Mouse (Mus musculus) left cerebral cortex, adult 18-20 months (tissue): ENCODE measurements around the gene Fam69a. TPM values are rescaled to one million over a fixed set of nuclear protein-coding genes. Genes with fewer than 3 reads are reported as not detected.
"Not testable (repeated sequence)": the region's sequence is repeated elsewhere in the genome, so short reads cannot be mapped to it uniquely, and the experiment has no call there.

Experiments
- DNase-seq, 2 experiments: peaks; one replicate each; pipeline ENCODE4 v3.0.0; 2021 to 2022; ENCODE audit warnings: low spot score in 2 of 2, mixed read lengths in 1 of 2
- total RNA-seq, 2 experiments: library from RNA; stranded (reverse); gene quantifications; 2 replicates each; pipeline ENCODE4 v1.2.3; 2021

Fam69a gene
- total RNA-seq, 2 experiments from 2014 or later = 29.1 to 36.2 TPM

DNA sequence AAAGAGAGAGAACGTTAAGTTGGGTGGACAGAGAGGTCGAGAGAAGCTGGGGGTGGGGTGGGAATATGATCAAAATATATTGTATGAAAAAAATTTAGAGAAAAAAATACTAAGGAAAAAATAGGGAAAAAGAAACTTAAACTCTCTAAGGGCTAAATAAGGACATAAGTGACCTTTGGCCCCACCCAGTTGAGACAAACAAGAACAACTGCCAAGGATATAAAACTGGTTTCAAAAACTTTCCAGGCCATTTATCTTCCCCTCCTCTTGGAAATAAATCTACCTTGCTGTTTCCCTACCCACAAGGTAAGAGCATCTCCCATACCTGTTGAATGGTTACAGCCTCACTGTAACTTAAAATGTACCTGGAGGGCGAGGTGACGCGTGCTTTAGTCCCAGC, 2.9 kb downstream of the Fam69a start:
- no peak for DNase-seq

DNA sequence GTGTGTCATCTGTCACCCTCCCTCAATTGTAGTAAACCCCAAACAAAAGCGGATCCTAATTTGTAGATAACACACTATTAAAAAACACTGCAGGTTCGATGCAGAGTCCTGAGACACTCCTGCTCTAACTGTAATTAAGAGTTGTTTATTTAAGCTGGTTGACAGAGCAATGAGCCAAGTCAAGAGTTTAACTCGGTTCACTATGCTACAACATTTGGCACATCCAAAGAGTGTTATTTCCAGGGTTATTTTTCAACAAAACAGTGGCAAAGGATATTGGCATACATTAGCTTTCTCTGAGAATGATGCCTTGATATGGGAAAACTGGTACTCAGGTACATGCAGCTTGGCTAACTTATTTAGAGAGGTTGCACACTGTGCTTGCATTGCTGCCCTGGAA, 4.9 kb downstream of the Fam69a start:
- no peak for DNase-seq

DNA sequence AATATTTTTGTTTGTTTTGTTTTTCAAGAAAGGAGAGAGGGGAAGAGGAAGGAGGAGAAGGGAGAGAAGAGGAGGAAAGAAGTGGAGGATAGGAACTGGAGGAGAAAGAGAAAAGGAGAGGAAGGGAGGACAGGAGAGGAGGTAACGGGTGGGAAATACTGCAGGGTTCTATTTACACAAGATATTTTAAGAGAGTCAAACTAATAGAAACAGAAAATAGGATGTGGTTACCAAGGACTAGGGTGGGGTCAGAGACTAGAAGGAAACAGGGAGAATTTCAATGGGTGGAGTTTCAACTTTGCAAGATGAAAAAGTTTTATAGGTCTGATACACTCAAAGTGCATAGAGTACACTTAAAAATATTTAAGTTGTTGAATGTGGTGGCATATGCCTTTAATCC, 7.0 kb downstream of the Fam69a start:
- no peak for DNase-seq

DNA sequence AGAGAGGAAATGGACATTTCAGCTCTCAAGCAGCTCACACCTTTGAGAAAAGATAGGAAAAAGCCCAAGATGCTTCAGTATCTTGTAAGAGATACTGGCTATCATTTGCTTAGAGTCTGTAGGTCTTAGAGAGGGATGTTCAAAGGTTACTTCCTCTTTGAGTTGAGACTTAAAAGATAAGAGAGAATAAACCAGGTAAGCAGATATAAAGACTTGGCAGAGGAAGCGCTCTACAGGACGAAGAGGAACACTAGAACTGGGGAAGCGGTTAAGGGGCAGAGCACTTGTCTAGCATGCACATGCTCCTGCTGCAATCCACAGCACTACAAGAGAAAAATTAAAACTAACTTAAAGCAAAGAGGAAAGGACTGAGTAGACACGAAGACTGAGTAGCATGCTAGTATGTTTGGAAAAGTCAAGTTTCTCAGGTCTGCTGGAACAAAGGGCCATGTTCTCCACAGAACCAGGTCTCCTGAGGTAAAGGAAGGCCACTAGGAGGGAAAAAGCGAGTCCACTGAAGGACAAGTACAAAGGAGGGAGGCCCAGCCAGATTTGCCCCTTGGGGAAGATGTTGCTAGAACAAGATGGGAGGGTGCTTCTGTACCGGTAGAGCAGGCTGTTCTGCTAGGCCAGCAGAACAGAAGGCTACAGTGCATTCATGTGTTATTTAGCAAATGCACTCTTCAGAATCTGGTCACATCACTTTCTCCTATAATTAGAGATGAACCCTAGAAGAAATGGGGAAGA, 8.4 kb downstream of the Fam69a start:
- no peak for DNase-seq

DNA sequence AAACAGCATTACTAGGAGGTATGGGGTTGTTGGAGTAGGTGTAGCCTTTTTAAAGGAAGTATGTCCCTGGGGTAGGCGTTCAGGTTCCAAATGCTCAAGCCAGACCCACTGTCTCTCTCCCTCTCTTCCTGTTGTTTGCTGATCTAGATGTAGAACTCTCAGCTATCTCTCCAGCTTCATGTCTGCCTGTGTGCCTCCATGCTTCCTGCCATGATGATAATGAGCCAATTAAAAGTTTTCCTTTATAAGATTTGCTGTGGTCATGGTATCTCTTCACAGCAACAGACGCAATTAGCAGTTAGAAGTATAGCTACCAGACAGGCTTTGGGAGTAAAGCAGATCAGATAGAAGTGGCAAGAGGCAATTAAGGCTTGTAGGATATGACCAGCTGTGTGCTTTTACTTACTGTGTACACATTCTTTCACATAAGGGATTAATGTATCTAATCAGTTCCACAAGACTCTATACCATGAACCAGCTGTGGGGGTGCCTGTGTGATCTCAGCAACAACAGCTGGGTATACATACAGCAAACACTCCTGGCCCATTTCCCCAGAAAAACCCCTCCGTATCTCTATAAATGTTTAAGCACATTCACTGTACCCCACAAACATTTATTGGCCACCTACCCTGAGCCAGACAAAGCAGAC, 9.1 kb downstream of the Fam69a start:
- DNase-seq = no peak

DNA sequence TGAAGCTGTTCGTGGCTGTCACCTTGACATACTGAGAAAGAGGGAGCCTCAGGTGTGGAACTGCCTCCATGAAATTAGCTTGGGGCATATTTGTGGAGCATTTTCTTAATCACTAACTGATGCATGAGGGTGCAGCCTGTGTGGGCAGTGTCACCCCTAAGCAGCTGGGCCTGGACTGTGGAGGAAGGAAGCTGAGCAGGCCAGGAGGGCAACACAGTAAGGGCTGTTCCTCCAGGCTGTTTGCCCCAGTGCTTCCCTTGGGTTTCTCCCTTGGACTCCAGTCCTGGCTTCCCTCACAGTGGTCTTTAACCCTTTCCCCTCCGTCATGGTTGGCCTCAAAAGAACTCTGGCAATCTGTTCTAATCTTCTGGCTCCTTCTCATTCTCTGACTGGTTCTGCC, 13.6 kb downstream of the Fam69a start:
- no peak for DNase-seq

DNA sequence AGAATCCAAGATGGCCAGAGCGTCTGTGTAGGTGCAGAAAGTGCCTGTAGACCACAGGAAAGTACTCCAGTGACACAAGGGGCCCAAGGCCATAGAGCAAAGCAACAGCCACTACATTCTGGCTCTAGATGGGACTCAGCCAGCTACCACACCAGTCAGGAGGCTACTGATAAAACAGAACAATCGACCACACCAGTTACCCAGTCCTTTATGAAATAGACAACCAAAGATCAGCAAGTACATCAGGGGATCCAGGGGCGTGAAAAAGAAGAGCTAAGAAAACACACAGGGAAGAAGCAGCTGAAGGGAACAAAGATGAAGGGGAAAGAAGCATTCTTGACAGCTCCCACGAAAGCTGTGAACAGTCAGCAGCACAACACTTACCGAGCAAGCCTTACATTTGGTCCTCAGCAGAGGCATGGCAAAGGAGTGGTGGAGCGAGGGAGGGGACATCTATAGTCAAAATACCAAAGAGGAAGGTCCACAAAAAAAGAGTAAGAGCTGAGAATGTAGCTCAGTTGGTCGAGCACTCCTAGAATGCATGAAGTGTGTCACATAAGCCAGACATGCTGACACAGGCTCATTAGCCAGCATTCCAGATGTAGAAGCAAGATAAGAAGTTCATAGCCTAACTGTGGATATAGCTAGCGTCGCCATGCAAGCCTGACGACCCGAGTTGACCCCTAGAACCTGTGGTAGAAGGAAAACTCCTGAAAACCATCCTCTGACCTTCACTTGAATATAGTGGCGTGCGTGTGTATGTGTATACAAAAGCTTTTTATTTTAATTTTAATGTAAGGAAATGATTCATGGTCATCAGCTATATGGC, 14.2 kb downstream of the Fam69a start:
- DNase-seq = no peak

DNA sequence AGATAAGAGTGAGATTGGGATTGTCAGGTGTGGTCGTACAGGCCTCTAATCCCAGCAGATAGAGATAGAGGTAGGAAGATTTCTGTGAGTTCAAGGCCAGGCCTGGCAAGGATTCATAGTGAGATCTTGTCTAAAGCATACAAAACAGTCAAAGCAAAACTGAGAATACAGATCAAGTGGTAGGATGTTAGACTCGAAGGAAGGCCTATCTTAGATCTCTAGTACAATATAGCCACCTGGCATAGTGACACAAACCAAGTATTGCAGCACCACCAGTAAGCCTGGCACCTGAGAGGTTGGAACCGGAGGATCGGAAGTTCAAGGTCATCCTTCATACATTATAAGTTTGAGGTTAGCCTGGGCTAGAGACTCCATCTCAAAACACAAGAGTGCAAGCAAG, 15.8 kb downstream of the Fam69a start:
- DNase-seq = no peak

DNA sequence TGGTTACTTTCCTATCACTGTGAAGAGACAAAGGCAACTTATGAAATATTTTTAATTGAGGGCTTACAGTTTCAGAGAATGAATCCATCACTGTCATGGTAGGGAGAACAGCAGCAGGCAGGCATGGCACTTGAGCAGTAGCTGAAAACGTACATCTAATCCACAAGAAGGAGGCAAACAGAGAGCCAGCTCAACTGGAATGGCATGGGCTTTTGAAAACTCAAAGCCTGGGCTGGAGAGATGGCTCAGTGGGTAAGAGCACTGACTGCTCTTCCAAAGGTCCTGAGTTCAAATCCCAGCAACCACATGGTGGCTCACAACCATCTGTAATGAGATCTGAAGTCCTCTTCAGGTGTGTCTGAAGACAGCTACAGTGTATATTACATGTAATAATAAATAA, 17.1 kb downstream of the Fam69a start:
- not testable (repeated sequence) for DNase-seq

DNA sequence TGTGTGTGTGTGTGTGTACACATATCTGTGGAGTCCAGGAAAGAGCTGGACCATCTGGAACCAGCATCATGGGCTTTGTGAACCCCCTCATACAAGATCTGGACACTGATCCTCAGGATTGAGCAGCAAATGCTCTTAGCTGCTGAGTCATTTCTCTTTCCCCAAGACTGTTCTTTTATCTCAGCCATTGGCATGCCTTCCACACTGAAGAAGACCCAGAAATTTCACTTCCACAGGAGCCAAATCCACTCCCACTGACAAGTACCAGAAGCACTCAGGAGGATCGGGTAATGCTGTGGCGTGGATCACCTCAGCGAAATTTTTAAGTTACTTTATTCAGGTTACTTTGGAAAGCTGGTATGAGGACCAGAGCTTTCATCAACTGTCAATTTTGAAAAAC, 18.8 kb downstream of the Fam69a start:
- no peak for DNase-seq

DNA sequence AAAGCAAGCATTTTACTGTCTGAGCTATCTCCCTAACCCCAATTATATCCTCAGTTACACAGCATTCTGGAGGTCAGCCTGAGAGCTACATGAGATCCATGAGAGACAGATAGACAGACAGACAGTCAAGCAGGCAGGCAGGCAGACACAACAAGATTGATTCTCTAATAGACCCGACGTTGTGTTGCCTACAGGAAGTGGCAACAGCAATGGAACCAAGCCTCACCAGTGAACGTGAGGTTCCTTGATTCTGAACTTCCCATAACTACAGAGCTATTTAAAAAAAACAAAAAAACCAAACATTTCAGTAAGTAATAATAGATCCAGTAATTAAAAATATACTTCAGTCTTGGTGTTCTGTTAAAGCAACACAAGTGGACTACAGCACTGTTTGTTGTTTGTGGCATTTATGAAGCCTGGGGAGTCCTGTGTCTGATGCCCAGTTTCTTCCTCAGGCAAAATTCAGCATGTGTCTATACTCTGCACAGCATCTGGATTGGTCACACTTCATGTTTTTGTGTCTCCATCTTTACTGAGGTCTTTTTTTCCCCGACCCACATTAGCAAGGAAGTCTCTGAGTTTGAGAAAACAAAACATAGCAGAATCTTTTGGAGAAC, 19.9 kb downstream of the Fam69a start:
- no peak for DNase-seq

DNA sequence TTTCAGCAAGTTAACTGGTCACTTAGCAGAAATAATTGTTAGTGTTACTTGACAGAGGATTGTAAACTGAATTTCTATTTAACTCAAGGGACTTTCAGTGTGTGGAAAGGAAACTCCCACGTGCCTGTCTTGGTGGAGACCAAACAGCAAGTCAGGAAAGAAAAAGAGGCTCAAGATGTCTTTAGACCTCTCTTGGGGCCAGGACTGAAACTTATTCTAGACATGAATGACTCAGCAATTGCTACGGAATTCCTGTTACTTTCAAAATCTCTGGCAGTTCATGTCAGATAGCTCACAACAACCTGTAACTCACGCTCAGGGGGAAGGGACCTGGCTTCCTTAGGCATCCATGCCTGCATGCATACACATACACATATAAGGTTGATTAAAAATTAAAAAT, 20.7 kb downstream of the Fam69a start:
- no peak for DNase-seq

DNA sequence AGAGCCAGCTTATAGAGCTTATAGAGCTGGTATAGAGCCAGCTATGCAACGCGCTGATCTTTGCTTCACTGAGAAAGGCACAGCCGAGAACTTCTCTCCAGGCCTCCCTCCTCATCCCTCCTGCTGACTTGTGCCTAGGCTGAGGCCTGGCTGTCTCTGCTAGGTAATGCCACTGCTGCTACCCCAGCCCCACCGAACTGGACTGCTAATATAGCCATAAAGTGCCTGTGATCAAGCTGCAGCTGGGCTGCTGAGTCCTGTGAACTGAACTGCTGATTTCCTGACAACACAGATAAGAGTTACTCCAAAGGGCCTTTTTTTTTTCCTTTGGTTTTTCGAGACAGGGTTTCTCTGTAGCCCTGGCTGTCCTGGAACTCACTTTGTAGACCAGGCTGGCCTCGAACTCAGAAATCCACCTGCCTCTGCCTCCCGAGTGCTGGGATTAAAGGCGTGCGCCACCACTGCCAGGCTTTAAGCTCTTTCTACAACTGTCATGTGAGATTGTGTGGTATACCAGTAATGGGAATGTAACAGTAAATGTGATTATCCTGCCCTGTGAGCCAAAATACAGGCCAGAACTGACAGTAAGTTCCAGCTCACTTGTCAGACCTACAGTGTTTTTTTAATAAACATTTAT, 21.4 kb downstream of the Fam69a start:
- DNase-seq = no peak

DNA sequence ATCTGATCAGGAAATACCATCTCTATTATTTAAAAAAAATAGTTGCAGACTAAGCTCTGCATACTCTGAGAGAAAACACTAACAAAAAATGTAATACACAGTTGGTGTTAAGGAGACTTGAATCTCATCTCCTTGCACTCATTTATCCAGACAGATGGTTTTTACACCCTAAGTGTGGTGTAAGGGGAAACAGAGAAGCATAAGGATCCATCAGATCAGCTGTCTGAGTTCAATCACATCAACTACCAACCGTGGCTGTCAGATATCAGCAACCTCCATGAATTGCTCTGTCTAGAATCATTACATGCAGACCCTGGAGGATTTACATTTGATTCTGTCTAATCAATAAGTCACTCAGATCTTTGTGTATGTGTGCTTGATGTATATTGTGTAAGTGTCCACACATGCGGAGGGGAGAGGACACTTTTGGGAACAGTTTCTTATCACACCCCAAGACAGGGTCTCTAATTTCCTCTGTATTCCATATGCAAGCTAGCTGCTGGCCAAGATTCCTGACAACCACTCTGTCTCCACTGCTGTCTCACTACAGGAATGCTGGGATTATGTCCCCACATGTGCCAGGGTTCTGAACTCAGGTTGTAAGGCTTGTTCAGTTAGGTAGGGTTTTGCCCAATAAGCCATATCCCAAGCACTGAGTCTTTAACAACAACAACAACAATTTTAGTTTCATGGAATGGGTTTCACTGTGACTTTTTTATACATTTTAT, 22.7 kb downstream of the Fam69a start:
- DNase-seq = no peak

DNA sequence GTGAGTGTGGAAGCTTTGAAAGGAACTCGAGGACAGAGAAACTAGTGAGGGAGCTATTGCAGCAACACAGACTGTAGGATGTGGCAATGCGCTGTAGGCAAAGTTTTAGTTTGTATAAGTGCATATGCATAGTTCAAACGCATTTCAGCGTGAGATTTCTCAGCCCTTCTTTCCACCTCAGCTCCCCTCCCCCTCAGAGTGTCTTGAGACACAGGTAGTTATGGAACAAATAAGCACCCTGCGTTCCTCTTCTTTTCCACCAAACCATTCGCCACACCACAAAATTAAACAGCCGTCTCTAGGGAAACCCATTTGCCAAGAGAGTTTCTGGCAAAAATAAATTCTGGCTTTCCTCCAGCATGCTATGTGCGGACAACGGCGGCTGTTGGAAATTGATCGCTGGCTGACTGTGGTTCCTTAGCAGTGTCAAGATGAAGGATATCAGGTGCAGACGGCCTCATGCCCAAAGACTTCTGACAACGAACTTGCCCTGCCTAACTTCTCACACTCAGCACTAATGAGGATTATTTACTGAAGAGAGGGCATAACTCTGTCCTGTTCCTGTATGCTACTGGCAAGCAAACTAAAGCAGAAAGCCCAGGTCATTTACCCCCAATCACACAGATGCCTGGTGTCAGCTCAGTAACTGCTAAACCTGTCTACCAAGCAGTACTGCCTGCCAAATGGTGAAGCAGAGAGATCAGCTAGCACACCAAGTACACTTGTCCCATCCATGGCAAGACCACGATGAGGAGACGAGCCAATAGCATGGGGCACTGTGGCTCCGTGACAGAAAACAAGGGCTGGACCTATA, 25.2 kb downstream of the Fam69a start:
- peak; percentile 5 to 31 for DNase-seq

DNA sequence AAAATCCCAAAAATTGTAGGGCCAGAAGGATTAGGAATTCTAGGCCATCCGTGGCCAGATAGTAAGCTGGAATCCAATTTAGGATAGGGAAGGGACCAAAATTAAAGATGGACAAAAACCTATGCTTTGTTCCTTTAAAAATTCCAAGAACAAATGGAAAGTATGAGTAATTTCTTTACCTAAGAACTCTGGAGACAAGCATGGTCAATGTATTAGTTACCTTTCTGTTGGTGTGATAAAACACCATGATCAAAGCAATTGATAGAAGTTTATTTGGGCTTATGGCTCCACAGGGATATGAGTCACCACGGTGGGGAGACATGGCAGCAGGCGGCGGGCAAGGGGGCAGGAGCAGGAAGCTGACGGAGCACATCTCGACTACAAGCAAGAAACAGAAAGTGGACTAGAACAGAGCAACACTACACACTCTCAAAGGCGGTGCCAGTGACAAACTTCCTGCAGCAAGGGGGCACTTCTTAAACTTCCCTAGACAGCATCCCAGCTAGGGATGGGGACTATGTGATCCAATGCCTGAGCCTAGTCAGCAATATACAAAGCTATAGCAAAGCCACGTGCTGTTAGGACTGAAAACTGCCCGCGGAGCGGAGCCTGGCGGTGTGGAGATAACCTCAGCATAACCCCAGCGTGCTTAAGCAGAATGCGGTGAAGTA, 26.2 kb downstream of the Fam69a start:
- no peak for DNase-seq

DNA sequence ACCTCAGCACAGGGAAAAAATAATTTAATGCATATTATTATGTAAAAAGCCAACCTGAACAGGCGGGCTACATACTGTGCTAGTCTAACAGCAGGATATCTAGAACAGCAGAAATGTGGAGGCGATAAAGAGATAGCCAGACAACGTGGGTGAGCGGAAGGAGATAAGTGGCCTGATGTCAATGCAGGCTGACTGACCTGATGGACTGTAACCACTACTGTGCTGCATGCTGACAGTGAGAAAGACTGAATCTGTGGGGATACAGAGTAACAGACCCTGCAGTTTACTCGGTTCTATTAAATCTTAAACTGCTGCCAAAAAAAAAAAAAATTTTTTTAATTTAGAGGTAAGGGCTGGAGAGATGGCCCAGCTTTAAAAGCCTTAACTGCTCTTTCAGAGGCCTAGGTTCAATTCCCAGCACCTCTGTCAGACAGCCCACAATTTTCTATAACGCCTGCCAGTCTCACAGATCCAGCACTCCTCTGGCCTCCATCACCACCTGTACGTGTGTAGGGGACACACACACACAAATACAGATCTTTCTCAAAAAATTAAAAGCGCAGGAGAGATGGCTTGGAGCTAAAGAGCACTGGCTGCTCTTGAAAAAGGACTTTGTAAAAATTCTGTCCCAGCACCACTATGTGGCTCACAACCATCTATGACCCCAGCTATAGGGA, 27.1 kb downstream of the Fam69a start:
- DNase-seq = no peak

DNA sequence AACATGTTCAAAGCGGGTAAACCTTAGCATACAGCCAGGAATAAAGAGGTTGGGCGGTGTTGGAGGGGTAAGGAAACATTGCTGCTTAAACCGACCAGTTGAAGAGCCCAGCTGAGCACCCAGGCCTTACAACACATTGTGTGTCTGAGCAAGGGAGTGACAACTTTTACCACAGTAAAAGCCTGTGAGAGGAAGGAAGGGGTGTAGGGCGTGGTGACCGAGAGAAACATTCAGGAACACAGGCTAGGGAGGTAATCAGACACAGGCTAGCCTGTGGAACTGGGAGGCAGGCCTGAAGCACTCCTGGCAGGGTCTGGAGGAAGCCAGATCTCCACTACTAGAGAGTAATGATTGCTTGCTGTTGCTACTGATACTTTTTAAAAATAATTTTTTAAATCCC, 36.2 kb downstream of the Fam69a start:
- DNase-seq = no peak

DNA sequence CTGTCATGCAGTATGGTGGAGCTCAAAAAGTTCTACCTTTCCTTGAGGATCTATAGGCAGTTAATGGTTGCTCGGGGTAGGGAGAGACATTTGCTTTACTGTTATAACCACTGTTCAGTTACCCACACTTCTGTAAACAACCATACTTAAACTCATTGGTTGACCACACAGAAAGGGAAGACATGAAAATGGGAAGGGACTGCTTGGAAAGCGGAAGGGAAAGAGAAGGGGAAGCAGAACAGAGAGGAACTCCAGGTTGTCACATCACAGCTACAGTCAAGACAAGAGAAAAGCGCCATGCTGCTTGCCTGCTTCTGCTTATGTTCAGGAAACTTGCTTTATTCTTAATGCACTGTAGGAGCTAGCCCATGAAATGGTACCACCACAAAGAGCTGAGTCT, 37.3 kb downstream of the Fam69a start:
- no peak for DNase-seq
